Mouse (Mus musculus) heart, embryonic 16.5 days (tissue): ENCODE measurements around the gene 4930524B15Rik. TPM values are rescaled to one million over a fixed set of nuclear protein-coding genes. Genes with fewer than 3 reads are reported as not detected.
A peak's percentile ranks its signal among the peaks of the same experiment; 100 is the strongest.

Experiments used
- ATAC-seq: fragments of 200-750 bp; cut with Nextera tagmentation; replicated peaks from 2 replicates; pipeline ENCODE4 v1.8.0; 2017; ENCODE audit warnings: moderate number of reproducible peaks; ENCODE audit not compliant: insufficient read depth, low FRiP score; ENCODE audit errors: extremely low read depth
- H3K27ac ChIP-seq: fragments of 300-500 bp; sonication (generic); 2 replicates; pipeline ENCODE4 v1.5.1; 2014; ENCODE audit warnings: mild to moderate bottlenecking, low read length, control low read depth, moderate library complexity
- H3K27me3 ChIP-seq: fragments of 300-500 bp; sonication (generic); 2 replicates; pipeline ENCODE4 v1.6.1; 2014; ENCODE audit warnings: low read length, mixed read lengths; ENCODE audit not compliant: control insufficient read depth, insufficient read depth
- H3K36me3 ChIP-seq: fragments of 300-500 bp; sonication (generic); 2 replicates; pipeline ENCODE4 v1.6.1; 2014; ENCODE audit not compliant: control insufficient read depth, insufficient read depth
- H3K4me1 ChIP-seq: fragments of 300-500 bp; sonication (generic); 2 replicates; pipeline ENCODE4 v1.6.1; 2014; ENCODE audit warnings: low read length, mixed read lengths; ENCODE audit not compliant: control insufficient read depth, insufficient read depth
- H3K4me2 ChIP-seq: fragments of 300-500 bp; sonication (generic); 2 replicates; pipeline ENCODE4 v1.6.1; 2014; ENCODE audit warnings: low read depth, mild to moderate bottlenecking, control low read depth, low read length
- H3K4me3 ChIP-seq: fragments of 300-500 bp; sonication (generic); 2 replicates; pipeline ENCODE4 v1.5.1; 2014; ENCODE audit warnings: mild to moderate bottlenecking, control low read depth, low read length
- H3K9ac ChIP-seq: fragments of 300-500 bp; sonication (generic); 2 replicates; pipeline ENCODE4 v1.6.1; 2014; ENCODE audit warnings: low read length, control low read depth
- H3K9me3 ChIP-seq: fragments of 300-500 bp; sonication (generic); replicated peaks from 2 replicates; pipeline ENCODE4 v1.6.1; 2016; ENCODE audit warnings: low read length; ENCODE audit not compliant: control insufficient read depth
- WGBS: fragments of 180-500 bp; shearing (Covaris S2); extraction: QIAGEN DNeasy Blood & Tissue Kit; methylation state at CpG from one replicate; pipeline ENCODE4 v1.1.7; 2014; 5-methylcytosine and 5-hydroxymethylcytosine counted together
- polyA plus RNA-seq: library from polyadenylated mRNA; unstranded; fragments of >200 nt; fragmentation: Nextera tagmentation; extraction: Ambion mirVana; gene quantifications from 2 replicates; pipeline ENCODE4 v1.2.1, GENCODE M21; 2015

4930524B15Rik gene
- polyA plus RNA-seq = 0.10 TPM in 1 of 2 replicates, not detected in the other

- no peaks in the 10 kb centered on the region for H3K9me3 ChIP-seq
- H3K4me3 ChIP-seq = peak within 1 kb of the TSS; percentile 41
- H3K9ac ChIP-seq = peak within 1 kb of the TSS; percentile 70
- no peaks in the 10 kb centered on the region for H3K27me3 ChIP-seq
- no peaks in the 10 kb centered on the region for H3K36me3 ChIP-seq
- H3K4me2 ChIP-seq = peak within 1 kb of the TSS; percentile 70
- H3K4me1 ChIP-seq = no peaks in the 10 kb centered on the region
- no peak within 1 kb of the TSS for H3K27ac ChIP-seq
- 26% methylated on average over 49 of the region's 49 CpGs for WGBS
- no peak for ATAC-seq
Observed at GRCm38 (mm10) chr11:31965256-31966134, at the start of gene 4930524B15Rik. Gene 4930524B15Rik, plus strand, starts transcription at chr11:31965592.

GRCm38 (mm10) chr11:31917769-31918168, 47.6 kb upstream of the 4930524B15Rik start:
- no peak overlapping the region for H3K9ac ChIP-seq
- H3K36me3 ChIP-seq = peaks cover 6% of the 10 kb centered on the region
- no peak overlapping the region for H3K4me2 ChIP-seq
- no peak overlapping the region for H3K4me3 ChIP-seq
- no peaks in the 10 kb centered on the region for H3K9me3 ChIP-seq
- H3K27ac ChIP-seq = no peak overlapping the region
- WGBS = 86% methylated on average over 1 of the region's 1 CpGs
- H3K27me3 ChIP-seq = no peaks in the 10 kb centered on the region
- ATAC-seq = no peak
- no peaks in the 10 kb centered on the region; the same call in 1 of the 2 replicates for H3K4me1 ChIP-seq

DNA sequence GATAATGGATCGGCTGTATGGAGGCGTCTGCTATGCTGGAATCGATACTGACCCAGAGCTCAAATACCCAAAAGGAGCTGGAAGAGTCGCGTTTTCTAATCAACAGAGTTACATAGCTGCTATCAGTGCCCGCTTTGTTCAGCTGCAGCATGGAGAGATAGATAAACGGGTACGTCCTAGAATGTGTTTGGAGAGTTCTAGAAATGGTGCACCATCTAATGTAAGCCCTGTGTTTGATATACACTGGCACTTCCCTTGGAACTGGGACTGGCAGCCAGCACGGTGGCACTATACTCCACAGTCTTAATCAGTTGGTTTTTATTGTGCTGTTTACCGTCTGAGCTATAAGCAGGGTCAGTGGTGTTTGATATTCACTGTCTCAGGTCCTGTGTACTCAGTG, 35.3 kb upstream of the 4930524B15Rik start:
- Histone ChIP-seq H3K4me2 (no peak overlapping the region), H3K9ac (no peak overlapping the region), H3K36me3 (peaks cover 49% of the 10 kb centered on the region), H3K27me3 (no peaks in the 10 kb centered on the region), H3K27ac (no peak overlapping the region), H3K4me1 (no peaks in the 10 kb centered on the region), H3K4me3 (no peak overlapping the region), H3K9me3 (no peaks in the 10 kb centered on the region)
- ATAC-seq = no peak
- 86% methylated on average over 10 of the region's 10 CpGs for WGBS

GRCm38 (mm10) chr11:31935652-31936051, 29.7 kb upstream of the 4930524B15Rik start:
- Histone ChIP-seq H3K9me3 (no peaks in the 10 kb centered on the region), H3K27ac (peak overlapping the region; percentile 24; the same call in 1 of the 2 replicates), H3K4me1 (0 out of 2 replicates have a peak, but pooled peaks cover 3% of the 10 kb centered on the region), H3K9ac (no peak overlapping the region), H3K36me3 (peaks cover 17% of the 10 kb centered on the region), H3K4me3 (no peak overlapping the region), H3K4me2 (no peak overlapping the region), H3K27me3 (no peaks in the 10 kb centered on the region)
- ATAC-seq = peak; percentile 72; the same call in 1 of the 2 replicates
- WGBS = 11% methylated on average over 4 of the region's 4 CpGs

DNA sequence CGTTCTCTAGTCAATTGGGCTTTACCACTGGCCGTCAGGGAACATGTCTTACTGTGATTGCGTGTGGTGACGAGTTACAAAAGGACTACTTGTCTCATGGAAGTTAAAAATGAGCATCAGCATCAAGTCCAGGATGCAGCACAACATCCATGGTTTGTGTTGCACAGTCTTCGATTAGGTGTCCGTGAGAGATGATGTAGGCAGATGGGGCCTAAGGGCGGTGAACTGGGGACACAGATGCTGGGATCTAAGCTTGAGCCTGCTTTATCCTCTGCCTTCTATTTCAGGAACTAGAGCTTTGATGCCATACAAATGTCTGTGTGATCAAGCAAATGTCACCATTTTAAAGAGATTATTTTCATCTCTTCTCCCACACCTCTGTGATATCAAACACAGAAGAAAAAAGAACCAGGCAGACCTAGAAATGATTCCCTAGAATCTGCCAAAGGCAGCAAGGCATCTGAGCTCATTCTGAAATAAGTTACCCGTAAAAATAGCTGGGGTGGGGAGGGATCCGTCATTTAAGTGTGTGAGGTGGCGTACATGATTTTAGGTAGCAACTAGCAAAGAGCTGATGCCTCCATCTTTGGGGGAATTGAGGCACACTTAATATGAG, 28.4 kb upstream of the 4930524B15Rik start:
- no peak for ATAC-seq
- 86% methylated on average over 10 of the region's 10 CpGs for WGBS

DNA sequence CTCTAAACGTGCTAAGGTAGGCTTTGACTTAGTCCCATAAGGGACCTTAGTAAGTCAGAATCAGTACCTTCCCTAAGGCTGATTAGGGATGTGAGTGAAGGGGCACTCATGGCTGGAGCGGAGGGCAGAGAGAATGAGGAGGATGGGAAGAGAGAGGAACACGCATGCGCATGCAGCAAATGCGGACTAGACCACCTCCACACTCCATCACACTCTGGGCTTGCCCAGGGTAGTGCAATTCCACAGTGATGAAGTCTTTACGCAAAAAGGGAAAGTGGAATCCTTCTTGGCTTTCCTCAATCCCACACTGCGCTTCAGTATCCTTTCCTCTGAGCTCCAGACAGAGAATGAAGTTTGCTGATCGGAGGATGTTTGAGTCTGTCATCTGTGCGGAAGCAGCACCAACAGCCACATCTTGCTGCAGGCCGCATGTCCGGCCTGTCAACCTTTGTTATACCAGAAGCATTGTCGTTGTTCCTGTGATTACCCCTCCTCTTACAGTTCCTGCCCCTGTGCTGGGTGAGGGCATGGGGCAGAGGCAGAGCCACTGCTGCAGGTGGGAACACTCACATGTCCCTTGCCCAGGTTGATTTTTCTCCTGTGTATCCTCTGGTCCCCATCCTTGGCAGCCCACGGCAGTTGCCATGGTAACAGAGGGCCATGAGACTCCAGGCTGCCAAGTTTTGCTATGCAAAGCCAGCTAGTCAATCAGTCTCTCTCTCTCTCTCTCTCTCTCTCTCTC, 24.3 kb upstream of the 4930524B15Rik start:
- Histone ChIP-seq H3K27me3 (no peaks in the 10 kb centered on the region), H3K9ac (no peak overlapping the region), H3K4me1 (no peaks in the 10 kb centered on the region), H3K27ac (no peak overlapping the region), H3K36me3 (no peaks in the 10 kb centered on the region), H3K9me3 (no peaks in the 10 kb centered on the region), H3K4me3 (no peak overlapping the region), H3K4me2 (no peak overlapping the region)
- no peak for ATAC-seq
- WGBS = 78% methylated on average over 13 of the region's 13 CpGs

More for the DNA sequence above, 28.4 kb upstream of the 4930524B15Rik start:
- Histone ChIP-seq H3K4me2 (no peak overlapping the region), H3K9me3 (no peaks in the 10 kb centered on the region), H3K27me3 (no peaks in the 10 kb centered on the region), H3K9ac (no peak overlapping the region), H3K4me3 (no peak overlapping the region), H3K4me1 (0 out of 2 replicates have a peak, but pooled peaks cover 3% of the 10 kb centered on the region), H3K36me3 (peaks cover 6% of the 10 kb centered on the region; the same call in 1 of the 2 replicates), H3K27ac (no peak overlapping the region)

DNA sequence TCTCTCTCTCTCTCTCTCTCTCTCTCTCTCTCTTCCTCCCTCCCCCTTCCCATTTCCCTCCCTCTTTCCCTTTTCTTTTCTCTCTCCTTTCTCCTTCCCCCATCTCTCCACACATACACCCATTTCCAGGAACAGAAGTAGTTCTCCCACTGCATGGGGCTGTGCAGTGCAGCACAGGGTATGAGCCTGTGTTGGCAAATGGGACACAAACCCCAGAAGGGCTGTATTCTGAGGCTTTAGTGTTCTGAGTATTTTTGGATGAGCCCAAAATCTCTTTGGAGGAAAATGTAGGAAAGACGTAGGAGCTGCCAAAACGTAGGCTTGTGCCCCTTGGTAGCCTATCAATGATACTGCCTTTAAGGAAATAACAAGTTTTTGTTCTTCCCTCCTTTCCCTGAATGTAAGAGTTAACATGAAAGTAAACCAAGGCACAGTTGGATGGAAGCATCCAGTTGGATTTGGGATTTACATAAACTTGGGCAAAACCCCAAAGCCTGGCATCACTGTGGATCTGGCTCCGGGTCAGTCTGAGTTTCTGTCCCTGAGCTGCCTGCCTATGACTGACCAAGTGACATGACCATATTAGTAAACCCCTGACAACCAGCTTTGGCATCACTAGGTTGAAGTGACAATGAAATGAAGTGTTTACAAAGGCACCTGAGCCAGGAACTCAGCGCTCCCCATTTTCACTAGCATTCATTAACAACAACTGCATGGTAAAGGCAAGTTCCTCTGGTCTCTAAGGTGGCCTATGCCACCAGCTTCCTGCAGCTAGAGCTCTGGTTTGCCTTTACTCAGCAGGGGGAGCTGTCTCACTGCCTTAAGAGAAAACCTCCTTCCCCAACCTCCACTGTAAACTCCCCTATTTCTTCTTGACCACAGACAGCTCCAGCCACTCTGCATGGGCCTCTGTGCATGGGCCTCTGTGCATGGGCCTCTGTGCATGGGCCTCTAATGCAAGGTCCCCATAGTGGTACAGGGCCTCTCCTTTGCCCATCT, 23.5 kb upstream of the 4930524B15Rik start:
- no peak overlapping the region for H3K9ac ChIP-seq
- no peak overlapping the region for H3K4me3 ChIP-seq
- no peaks in the 10 kb centered on the region for H3K27me3 ChIP-seq
- H3K4me2 ChIP-seq = no peak overlapping the region
- ATAC-seq = no peak
- WGBS = 84% methylated on average over 4 of the region's 4 CpGs
- no peaks in the 10 kb centered on the region for H3K36me3 ChIP-seq
- H3K27ac ChIP-seq = no peak overlapping the region
- H3K9me3 ChIP-seq = no peaks in the 10 kb centered on the region
- H3K4me1 ChIP-seq = no peaks in the 10 kb centered on the region

DNA sequence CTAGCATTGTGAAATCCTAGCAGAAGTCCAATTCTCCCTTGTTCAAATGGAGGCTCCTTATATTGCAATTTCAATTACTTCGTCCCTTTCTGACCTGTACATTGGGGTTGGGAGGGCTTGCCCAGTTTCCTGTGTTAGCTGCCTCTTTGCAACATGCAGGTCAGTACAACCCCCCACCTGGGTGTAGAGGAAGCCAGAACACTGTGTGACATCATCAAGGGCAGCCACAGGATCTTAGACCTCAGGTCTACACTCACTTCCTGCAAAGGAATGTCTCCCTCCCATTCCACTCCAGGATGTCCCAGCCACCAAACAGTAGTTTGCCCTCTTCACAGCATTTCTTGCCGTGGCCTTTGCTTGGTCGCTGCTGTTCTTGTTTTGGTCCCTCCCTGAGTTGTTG, 19.9 kb upstream of the 4930524B15Rik start:
- Histone ChIP-seq H3K4me3 (no peak overlapping the region), H3K27me3 (no peaks in the 10 kb centered on the region), H3K36me3 (no peaks in the 10 kb centered on the region), H3K27ac (no peak overlapping the region), H3K9me3 (no peaks in the 10 kb centered on the region), H3K9ac (no peak overlapping the region), H3K4me2 (no peak overlapping the region), H3K4me1 (peaks cover 7% of the 10 kb centered on the region)
- WGBS = 74% methylated on average over 3 of the region's 3 CpGs
- no peak for ATAC-seq
